Mouse (Mus musculus): ENCODE measurements at regions not wholly inside any gene's neighbourhood (a gene's known extent, or its start where the extent isn't known, plus 50 kb on each side); places are given as distances from the start of the nearest gene placed in this dataset.

DNA sequence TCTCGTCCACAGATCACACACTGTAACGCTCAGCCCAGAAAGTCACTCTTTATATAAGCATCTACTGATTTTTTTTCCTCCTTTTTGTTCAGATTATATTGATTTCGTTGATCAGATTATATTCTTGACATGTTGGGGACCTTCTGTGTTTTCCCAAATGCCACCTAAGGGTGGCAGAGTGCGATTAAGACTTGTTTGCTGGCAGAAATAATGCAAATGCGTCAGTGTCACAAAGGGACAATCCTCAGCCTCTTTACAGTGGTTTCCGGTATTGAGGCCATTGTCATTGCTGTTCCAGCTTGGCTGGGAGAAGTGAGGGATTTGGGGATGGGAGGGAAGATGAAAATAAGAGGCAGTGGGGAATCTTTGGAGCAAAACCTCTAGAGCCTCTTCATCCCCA is 149.2 kb upstream of the Zc3h12a start:
- H3K27me3 ChIP-seq (ENCODE audit: control insufficient read depth, insufficient read depth, low read length): no peaks in the 10 kb centered on the region
- ATAC-seq (ENCODE audit: low FRiP score, low TSS enrichment): no peak
- 71% methylated on average over 6 of the region's 6 CpGs for WGBS

DNA sequence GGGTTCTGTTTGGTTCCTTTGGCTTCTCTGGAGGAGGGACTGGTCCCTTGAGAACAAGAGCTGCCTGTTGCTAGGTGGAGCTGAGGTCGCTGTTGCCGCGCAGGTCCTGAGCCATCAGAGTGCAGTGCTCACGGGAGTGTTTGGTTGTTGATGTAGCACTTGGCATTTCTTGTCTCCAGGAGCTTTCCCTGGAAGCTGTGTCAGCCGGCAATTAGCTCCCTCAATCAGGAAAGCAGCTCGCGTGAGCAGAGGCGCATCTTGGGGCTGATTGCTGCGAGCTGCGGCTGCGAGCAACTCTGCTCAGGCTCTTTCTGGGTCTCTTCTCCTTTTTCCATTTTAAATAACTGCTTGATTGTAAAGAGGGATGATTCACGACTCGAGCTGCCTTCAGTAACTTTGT is 147.6 kb upstream of the Zc3h12a start:
- H3K4me3 ChIP-seq (ENCODE audit: low read depth, low read length): no peak overlapping the region
- H3K27ac ChIP-seq (replicated peaks): no peak overlapping the region
- no peaks in the 10 kb centered on the region for H3K9me3 ChIP-seq (ENCODE audit: control insufficient read depth, low read length)
- no peak for DNase-seq (ENCODE audit: low spot score)
- no peaks in the 10 kb centered on the region for H3K4me1 ChIP-seq (replicated peaks; ENCODE audit: control insufficient read depth, insufficient read depth)
- no peak for ATAC-seq (ENCODE audit: low FRiP score, low TSS enrichment)
- 2% methylated on average over 13 of the region's 13 CpGs for WGBS
- H3K36me3 ChIP-seq (ENCODE audit: control insufficient read depth, insufficient read depth, low read length): no peaks in the 10 kb centered on the region
- H3K4me2 ChIP-seq (replicated peaks; ENCODE audit: low read depth): no peak overlapping the region
- no peak for TF ChIP-seq EP300 (optimal IDR thresholded peaks at IDR 0.05)
- no peak for TF ChIP-seq CTCF (IDR thresholded peaks at IDR 0.05; ENCODE audit: low read depth)
- H3K27me3 ChIP-seq (ENCODE audit: control insufficient read depth, insufficient read depth, low read length): no peaks in the 10 kb centered on the region
- no peak overlapping the region for H3K9ac ChIP-seq (ENCODE audit: low read length)

More for the DNA sequence above, 149.2 kb upstream of the Zc3h12a start:
- Histone ChIP-seq H3K4me2 (replicated peaks; ENCODE audit: low read depth) (no peak overlapping the region), H3K9ac (ENCODE audit: low read length) (no peak overlapping the region), H3K36me3 (ENCODE audit: control insufficient read depth, insufficient read depth, low read length) (no peaks in the 10 kb centered on the region), H3K9me3 (ENCODE audit: control insufficient read depth, low read length) (no peaks in the 10 kb centered on the region), H3K4me3 (ENCODE audit: low read depth, low read length) (no peak overlapping the region), H3K27ac (replicated peaks) (no peak overlapping the region), H3K4me1 (replicated peaks; ENCODE audit: control insufficient read depth, insufficient read depth) (no peaks in the 10 kb centered on the region)
- DNase-seq (ENCODE audit: low spot score): no peak
- TF ChIP-seq EP300 (optimal IDR thresholded peaks at IDR 0.05) (no peak), CTCF (IDR thresholded peaks at IDR 0.05; ENCODE audit: low read depth) (no peak)

DNA sequence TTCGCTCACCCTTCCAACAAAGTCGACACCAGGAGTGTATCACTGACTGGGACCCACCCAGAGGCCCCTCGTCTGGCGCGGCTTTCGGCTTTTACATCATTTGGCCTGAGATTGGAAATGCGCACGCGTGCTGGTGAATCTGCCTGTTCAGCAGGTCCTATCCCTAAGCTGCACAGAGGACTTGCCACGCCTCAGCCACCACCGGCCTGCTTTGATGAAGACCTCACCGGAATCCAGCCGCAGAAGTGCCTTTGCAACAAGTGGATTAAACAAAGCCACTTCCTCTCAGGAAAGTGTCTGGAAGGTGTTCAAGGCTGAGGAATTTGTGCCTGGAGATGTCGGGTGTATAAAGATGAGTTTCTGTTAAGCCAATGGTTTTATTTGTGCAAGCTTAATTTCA is 143.3 kb upstream of the Zc3h12a start:
- no peak overlapping the region for H3K9ac ChIP-seq (ENCODE audit: low read length)
- no peak for TF ChIP-seq CTCF (IDR thresholded peaks at IDR 0.05; ENCODE audit: low read depth)
- TF ChIP-seq EP300 (optimal IDR thresholded peaks at IDR 0.05): no peak
- H3K4me1 ChIP-seq (replicated peaks; ENCODE audit: control insufficient read depth, insufficient read depth): no peaks in the 10 kb centered on the region
- H3K27ac ChIP-seq (replicated peaks): no peak overlapping the region
- H3K27me3 ChIP-seq (ENCODE audit: control insufficient read depth, insufficient read depth, low read length): no peaks in the 10 kb centered on the region
- no peak overlapping the region for H3K4me2 ChIP-seq (replicated peaks; ENCODE audit: low read depth)
- H3K4me3 ChIP-seq (ENCODE audit: low read depth, low read length): no peak overlapping the region
- H3K9me3 ChIP-seq (ENCODE audit: control insufficient read depth, low read length): no peaks in the 10 kb centered on the region
- H3K36me3 ChIP-seq (ENCODE audit: control insufficient read depth, insufficient read depth, low read length): no peaks in the 10 kb centered on the region
- ATAC-seq (ENCODE audit: low FRiP score, low TSS enrichment) (no peak), DNase-seq (ENCODE audit: low spot score) (no peak)
- 75% methylated on average over 14 of the region's 14 CpGs for WGBS

DNA sequence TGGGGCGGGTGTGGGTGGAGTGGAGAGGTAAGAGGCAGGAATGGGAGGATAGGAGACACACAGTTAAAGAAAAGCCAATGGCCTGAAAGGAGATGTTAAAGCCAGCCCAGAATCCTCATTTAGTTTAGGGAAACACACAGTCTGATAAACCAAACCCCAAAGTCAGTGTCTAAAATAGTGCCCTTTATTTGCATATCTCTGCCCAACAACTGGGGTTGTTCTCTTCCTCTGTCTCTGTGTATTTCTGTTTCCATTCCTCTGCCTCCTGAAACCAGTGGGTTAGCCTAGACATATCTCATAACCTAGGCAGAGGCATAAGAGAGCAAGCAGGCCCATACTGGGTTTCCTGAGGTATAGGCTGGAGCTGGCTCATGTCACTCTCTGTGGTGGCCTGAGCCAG is 138.6 kb upstream of the Zc3h12a start:
- Histone ChIP-seq H3K9ac (ENCODE audit: low read length) (no peak overlapping the region), H3K27ac (replicated peaks) (no peak overlapping the region), H3K4me2 (replicated peaks; ENCODE audit: low read depth) (no peak overlapping the region), H3K4me1 (replicated peaks; ENCODE audit: control insufficient read depth, insufficient read depth) (no peaks in the 10 kb centered on the region), H3K27me3 (ENCODE audit: control insufficient read depth, insufficient read depth, low read length) (no peaks in the 10 kb centered on the region), H3K4me3 (ENCODE audit: low read depth, low read length) (no peak overlapping the region), H3K36me3 (ENCODE audit: control insufficient read depth, insufficient read depth, low read length) (no peaks in the 10 kb centered on the region), H3K9me3 (ENCODE audit: control insufficient read depth, low read length) (no peaks in the 10 kb centered on the region)
- 71% methylated on average over 1 of the region's 1 CpGs for WGBS
- ATAC-seq (ENCODE audit: low FRiP score, low TSS enrichment) (no peak), DNase-seq (ENCODE audit: low spot score) (no peak)
- no peak for TF ChIP-seq CTCF (IDR thresholded peaks at IDR 0.05; ENCODE audit: low read depth)
- TF ChIP-seq EP300 (optimal IDR thresholded peaks at IDR 0.05): no peak

DNA sequence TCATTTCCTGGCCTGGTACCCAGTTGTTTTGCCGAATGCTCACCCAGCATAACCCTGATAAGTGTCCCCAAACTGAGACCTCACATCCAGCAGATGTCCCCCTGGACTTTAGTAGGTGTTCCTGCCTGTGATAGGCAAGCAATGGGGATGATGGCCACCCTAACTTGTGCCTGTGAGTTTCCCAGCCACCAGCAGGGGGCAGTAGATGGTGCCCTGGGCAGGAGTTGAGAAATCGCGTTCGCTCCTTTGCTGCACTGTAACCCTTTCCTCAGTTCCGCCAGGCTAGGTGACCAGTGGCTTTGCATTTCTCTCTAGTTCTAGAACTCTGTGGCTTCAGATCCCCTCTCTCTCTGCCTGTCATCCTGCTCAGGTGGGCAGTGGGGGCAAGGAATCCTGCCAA is 137.9 kb upstream of the Zc3h12a start:
- Histone ChIP-seq H3K9ac (ENCODE audit: low read length) (no peak overlapping the region), H3K4me3 (ENCODE audit: low read depth, low read length) (no peak overlapping the region), H3K27ac (replicated peaks) (no peak overlapping the region), H3K27me3 (ENCODE audit: control insufficient read depth, insufficient read depth, low read length) (no peaks in the 10 kb centered on the region), H3K36me3 (ENCODE audit: control insufficient read depth, insufficient read depth, low read length) (no peaks in the 10 kb centered on the region), H3K9me3 (ENCODE audit: control insufficient read depth, low read length) (no peaks in the 10 kb centered on the region), H3K4me1 (replicated peaks; ENCODE audit: control insufficient read depth, insufficient read depth) (no peaks in the 10 kb centered on the region), H3K4me2 (replicated peaks; ENCODE audit: low read depth) (no peak overlapping the region)
- 14% methylated on average over 5 of the region's 5 CpGs for WGBS
- TF ChIP-seq CTCF (IDR thresholded peaks at IDR 0.05; ENCODE audit: low read depth) (peak; percentile 78), EP300 (optimal IDR thresholded peaks at IDR 0.05) (no peak)
- DNase-seq (ENCODE audit: low spot score) (peak; percentile 35), ATAC-seq (ENCODE audit: low FRiP score, low TSS enrichment) (no peak)

DNA sequence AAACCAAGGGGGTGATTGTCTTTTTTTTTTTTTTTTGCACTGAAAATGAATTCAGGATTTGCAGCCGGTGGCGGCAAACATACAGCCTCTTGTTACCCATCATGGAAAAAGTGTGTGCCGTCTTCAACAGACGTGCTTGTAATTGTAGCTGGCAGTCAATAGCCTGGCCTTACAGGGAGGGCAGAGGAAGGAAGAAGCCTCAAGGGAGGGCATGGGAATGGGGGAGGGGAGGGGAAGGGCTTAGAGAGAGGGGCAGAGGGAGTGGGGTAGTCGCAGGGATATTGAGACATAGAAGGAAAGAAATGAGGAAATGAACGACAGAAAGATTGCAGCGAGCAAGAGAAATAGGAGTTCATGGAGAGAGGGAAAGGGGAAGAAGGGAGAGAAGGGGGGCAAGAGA is 137.4 kb upstream of the Zc3h12a start:
- 61% methylated on average over 7 of the region's 7 CpGs for WGBS
- Histone ChIP-seq H3K27me3 (ENCODE audit: control insufficient read depth, insufficient read depth, low read length) (no peaks in the 10 kb centered on the region), H3K4me1 (replicated peaks; ENCODE audit: control insufficient read depth, insufficient read depth) (no peaks in the 10 kb centered on the region), H3K4me3 (ENCODE audit: low read depth, low read length) (no peak overlapping the region), H3K27ac (replicated peaks) (no peak overlapping the region), H3K36me3 (ENCODE audit: control insufficient read depth, insufficient read depth, low read length) (no peaks in the 10 kb centered on the region), H3K4me2 (replicated peaks; ENCODE audit: low read depth) (no peak overlapping the region), H3K9ac (ENCODE audit: low read length) (no peak overlapping the region), H3K9me3 (ENCODE audit: control insufficient read depth, low read length) (no peaks in the 10 kb centered on the region)
- DNase-seq (ENCODE audit: low spot score) (no peak), ATAC-seq (ENCODE audit: low FRiP score, low TSS enrichment) (no peak)
- TF ChIP-seq EP300 (optimal IDR thresholded peaks at IDR 0.05) (no peak), CTCF (IDR thresholded peaks at IDR 0.05; ENCODE audit: low read depth) (no peak)
